Mouse (Mus musculus) liver, adult 2 months (tissue): ENCODE measurements at regions not wholly inside any gene's neighbourhood (a gene's known extent, or its start where the extent isn't known, plus 50 kb on each side); places are given as distances from the start of the nearest gene placed in this dataset.

Experiments
- CTCF ChIP-seq: fragments of 200-500 bp; IDR thresholded peaks from 2 replicates; pipeline ENCODE4 v1.5.1; 2011; ENCODE audit warnings: low read depth, low read length, control low read depth
- POLR2A ChIP-seq: fragments of 200-500 bp; IDR thresholded peaks from 2 replicates; pipeline ENCODE4 v1.6.1; 2011; ENCODE audit warnings: low read length, control low read depth; ENCODE audit not compliant: insufficient read depth; ENCODE audit errors: extremely low read depth

DNA sequence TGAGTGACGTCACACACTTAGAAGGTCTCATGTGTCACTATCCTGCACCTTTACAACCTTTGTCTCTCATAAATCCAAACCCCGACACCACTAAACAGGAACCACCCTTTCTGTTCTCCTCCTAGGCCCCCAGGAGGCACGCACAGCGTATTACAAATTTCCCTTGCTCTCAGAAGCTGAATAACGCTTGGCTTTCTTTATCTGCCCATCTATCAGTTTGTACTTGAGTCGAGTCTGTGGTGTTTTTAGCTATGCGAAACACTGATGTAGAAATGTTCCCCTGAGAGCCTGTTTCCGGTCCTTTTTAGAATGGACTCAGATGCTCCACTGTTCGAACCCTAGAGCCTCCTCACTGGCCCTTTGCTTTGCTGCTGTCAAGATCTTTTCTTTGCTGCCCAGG, 225.8 kb upstream of the 1700056E22Rik start:
- TF ChIP-seq CTCF (no peak), POLR2A (no peak)
